Mouse (Mus musculus) megakaryocyte, embryonic 14.5 days (primary cell): ENCODE data around the gene Cct5.

Experiments
- FLI1 ChIP-seq: IDR thresholded peaks from 2 replicates; pipeline ENCODE4 v1.6.1; 2012; ENCODE audit warnings: low read length, inconsistent platforms, mixed read lengths
- GATA1 ChIP-seq: IDR thresholded peaks from 3 replicates; pipeline ENCODE4 v1.6.1; 2012; ENCODE audit warnings: mixed read lengths, low read length, inconsistent platforms, borderline replicate concordance

DNA sequence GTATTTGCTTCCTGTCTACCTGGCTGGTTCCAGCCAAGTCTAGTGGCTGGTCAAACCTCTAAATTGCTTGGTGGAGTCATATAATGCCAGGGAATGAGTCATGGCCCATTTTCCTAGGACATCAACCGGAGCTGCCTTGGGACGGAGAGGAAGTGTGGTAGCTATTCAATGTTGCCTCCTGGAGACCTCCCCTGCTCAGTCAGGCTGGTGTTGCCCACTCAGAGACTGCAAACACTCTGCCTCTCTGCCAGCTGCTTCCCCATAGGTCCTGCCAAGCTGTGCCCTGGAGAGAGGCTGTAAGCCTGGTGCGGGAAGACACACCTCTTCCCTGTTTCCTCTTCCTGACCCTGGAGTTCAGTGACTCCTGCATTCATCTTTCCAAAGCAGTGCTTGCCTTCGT, 30.9 kb upstream of the Cct5 start:
- TF ChIP-seq GATA1 (no peak), FLI1 (no peak)
